Mouse (Mus musculus): ENCODE measurements around the gene 6030458C11Rik. TPM values are rescaled to one million over a fixed set of nuclear protein-coding genes. Genes with fewer than 3 reads are reported as not detected.

The 6030458C11Rik gene
- polyA plus RNA-seq, 1 experiment from 2014 or later, result 38.7 TPM

- 92% methylated on average over 6 of the region's 6 CpGs for WGBS
- H3K4me3 ChIP-seq (replicated peaks), result no peak overlapping the region
- no peaks in the 10 kb centered on the region for H3K36me3 ChIP-seq
- H3K4me1 ChIP-seq (replicated peaks), result no peaks in the 10 kb centered on the region
- no peak overlapping the region for H3K4me2 ChIP-seq (replicated peaks)
- ATAC-seq, result no peak
- peaks cover 4% of the 10 kb centered on the region; the same call in 1 of the 2 replicates for H3K9me3 ChIP-seq
- no peak overlapping the region for H3K9ac ChIP-seq (replicated peaks)
- H3K27me3 ChIP-seq, result no peaks in the 10 kb centered on the region
- H3K27ac ChIP-seq, result no peak overlapping the region
These were observed 43.2 kb downstream of the 6030458C11Rik start for GRCm38 (mm10) chr15:12781296-12781695.

GRCm38 (mm10) chr15:12774149-12774753 is 50.2 kb downstream of the 6030458C11Rik start:
- H3K4me3 ChIP-seq (replicated peaks), result no peak overlapping the region
- WGBS, result 68% methylated on average over 11 of the region's 11 CpGs
- no peaks in the 10 kb centered on the region for H3K36me3 ChIP-seq
- no peak for ATAC-seq
- no peak overlapping the region for H3K4me2 ChIP-seq (replicated peaks)
- H3K9ac ChIP-seq (replicated peaks), result no peak overlapping the region
- no peaks in the 10 kb centered on the region for H3K27me3 ChIP-seq
- peaks cover 4% of the 10 kb centered on the region; the same call in 1 of the 2 replicates for H3K9me3 ChIP-seq
- peak overlapping the region; percentile 30; the same call in 1 of the 2 replicates for H3K27ac ChIP-seq
- H3K4me1 ChIP-seq (replicated peaks), result peaks cover 10% of the 10 kb centered on the region

GRCm38 (mm10) chr15:12770958-12771357 is 53.5 kb downstream of the 6030458C11Rik start:
- ATAC-seq, result no peak
- Histone ChIP-seq H3K27me3 (no peaks in the 10 kb centered on the region), H3K4me3 (replicated peaks) (no peak overlapping the region), H3K4me2 (replicated peaks) (no peak overlapping the region), H3K9me3 (0 out of 2 replicates have a peak, but pooled peaks cover 2% of the 10 kb centered on the region), H3K4me1 (replicated peaks) (peaks cover 10% of the 10 kb centered on the region), H3K36me3 (no peaks in the 10 kb centered on the region), H3K9ac (replicated peaks) (no peak overlapping the region), H3K27ac (no peak overlapping the region)
- 86% methylated on average over 7 of the region's 7 CpGs for WGBS

GRCm38 (mm10) chr15:12766848-12767247 is 57.6 kb downstream of the 6030458C11Rik start:
- 0 out of 2 replicates have a peak, but pooled peaks cover 2% of the 10 kb centered on the region for H3K4me1 ChIP-seq (replicated peaks)
- H3K9ac ChIP-seq (replicated peaks), result no peak overlapping the region
- 87% methylated on average over 4 of the region's 4 CpGs for WGBS
- no peaks in the 10 kb centered on the region for H3K27me3 ChIP-seq
- no peak overlapping the region for H3K4me3 ChIP-seq (replicated peaks)
- H3K9me3 ChIP-seq, result 0 out of 2 replicates have a peak, but pooled peaks cover 3% of the 10 kb centered on the region
- no peak for ATAC-seq
- no peak overlapping the region for H3K27ac ChIP-seq
- no peak overlapping the region for H3K4me2 ChIP-seq (replicated peaks)
- H3K36me3 ChIP-seq, result no peaks in the 10 kb centered on the region

- Histone ChIP-seq H3K4me2 (replicated peaks) (no peak overlapping the region), H3K36me3 (no peaks in the 10 kb centered on the region), H3K4me1 (replicated peaks) (0 out of 2 replicates have a peak, but pooled peaks cover 2% of the 10 kb centered on the region), H3K27ac (no peak overlapping the region), H3K9me3 (0 out of 2 replicates have a peak, but pooled peaks cover 3% of the 10 kb centered on the region), H3K4me3 (replicated peaks) (no peak overlapping the region), H3K9ac (replicated peaks) (no peak overlapping the region), H3K27me3 (no peaks in the 10 kb centered on the region)
- ATAC-seq, result no peak
- WGBS, result 75% methylated on average over 10 of the region's 10 CpGs
These were observed 61.3 kb downstream of the 6030458C11Rik start for GRCm38 (mm10) chr15:12763147-12763546.

- no peaks in the 10 kb centered on the region for H3K36me3 ChIP-seq
- ATAC-seq, result no peak
- 78% methylated on average over 11 of the region's 11 CpGs for WGBS
These were observed 62.1 kb downstream of the 6030458C11Rik start for GRCm38 (mm10) chr15:12762258-12762913.

GRCm38 (mm10) chr15:12760747-12761146 is 63.7 kb downstream of the 6030458C11Rik start:
- Histone ChIP-seq H3K9ac (replicated peaks) (no peak overlapping the region), H3K4me3 (replicated peaks) (no peak overlapping the region), H3K36me3 (no peaks in the 10 kb centered on the region), H3K27ac (no peak overlapping the region), H3K4me2 (replicated peaks) (no peak overlapping the region), H3K4me1 (replicated peaks) (0 out of 2 replicates have a peak, but pooled peaks cover 2% of the 10 kb centered on the region), H3K9me3 (no peaks in the 10 kb centered on the region), H3K27me3 (no peaks in the 10 kb centered on the region)
- ATAC-seq, result no peak
- 89% methylated on average over 6 of the region's 6 CpGs for WGBS

More at GRCm38 (mm10) chr15:12762258-12762913, 62.1 kb downstream of the 6030458C11Rik start:
- Histone ChIP-seq H3K4me3 (replicated peaks) (no peak overlapping the region), H3K9me3 (0 out of 2 replicates have a peak, but pooled peaks cover 3% of the 10 kb centered on the region), H3K9ac (replicated peaks) (no peak overlapping the region), H3K27me3 (no peaks in the 10 kb centered on the region), H3K4me2 (replicated peaks) (no peak overlapping the region), H3K27ac (no peak overlapping the region), H3K4me1 (replicated peaks) (0 out of 2 replicates have a peak, but pooled peaks cover 2% of the 10 kb centered on the region)

GRCm38 (mm10) chr15:12758461-12758860 is 66.0 kb downstream of the 6030458C11Rik start:
- H3K36me3 ChIP-seq, result no peaks in the 10 kb centered on the region
- H3K9ac ChIP-seq (replicated peaks), result no peak overlapping the region
- ATAC-seq, result no peak
- H3K9me3 ChIP-seq, result no peaks in the 10 kb centered on the region
- H3K27ac ChIP-seq, result no peak overlapping the region
- 0 out of 2 replicates have a peak, but pooled peaks cover 2% of the 10 kb centered on the region for H3K4me1 ChIP-seq (replicated peaks)
- no peak overlapping the region for H3K4me2 ChIP-seq (replicated peaks)
- 71% methylated on average over 5 of the region's 5 CpGs for WGBS
- H3K27me3 ChIP-seq, result no peaks in the 10 kb centered on the region
- no peak overlapping the region for H3K4me3 ChIP-seq (replicated peaks)

Small RNA genes lying within 50 kb of the gene (microRNA-seq; reads per million reads assigned to microRNA genes)
- gene Gm47288, result not detected

Other genes starting within 250 kb of the 6030458C11Rik start
- 7.2 and 9.7 TPM in 2 replicates for gene Pdzd2, start 84.7 kb downstream of the 6030458C11Rik start, polyA plus RNA-seq (2015; fragmentation: Nextera tagmentation; extraction: Ambion mirVana)
- 54.1 and 57.7 TPM in 2 replicates for gene Drosha, start 166 bp upstream of the 6030458C11Rik start, polyA plus RNA-seq (2015; fragmentation: Nextera tagmentation; extraction: Ambion mirVana)